Mouse (Mus musculus): Measurements from ENCODE around the gene Cd44.

DNA sequence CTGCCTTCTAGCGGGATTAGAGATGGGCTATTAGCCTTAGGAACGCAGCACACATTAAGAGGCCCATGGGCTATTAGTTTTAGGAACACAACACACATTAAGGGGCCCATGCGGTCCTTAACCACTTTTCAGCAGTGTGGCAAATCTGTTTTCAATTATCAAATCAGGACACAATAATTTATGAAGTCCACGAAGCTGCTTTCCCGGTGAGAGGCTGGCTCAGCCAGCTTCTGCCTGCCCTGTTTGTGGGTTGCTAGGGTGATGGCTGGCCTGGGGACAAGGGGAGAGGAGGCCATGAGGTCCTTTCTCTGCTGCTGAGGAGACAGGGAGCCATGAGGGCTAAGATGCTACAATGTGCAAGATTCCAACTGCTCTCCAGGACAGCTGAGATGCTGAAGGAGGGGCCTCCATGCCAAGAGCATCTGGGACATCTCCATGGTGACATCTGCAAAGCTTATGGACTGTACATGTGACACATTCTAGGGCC is 81.2 kb downstream of the Cd44 start:
- TF ChIP-seq CTCF (IDR thresholded peaks at IDR 0.05; ENCODE audit: extremely low read depth, insufficient read length, insufficient replicate concordance, low read depth, low read length): no peak
- no peak for TF ChIP-seq POLR2A (IDR thresholded peaks at IDR 0.05; ENCODE audit: low read depth, low read length)

Measured in small intestine, adult 2 months (tissue).